Comparison of ENCODE assay signal across 12 mouse cellular contexts in the genomic region with DNA sequence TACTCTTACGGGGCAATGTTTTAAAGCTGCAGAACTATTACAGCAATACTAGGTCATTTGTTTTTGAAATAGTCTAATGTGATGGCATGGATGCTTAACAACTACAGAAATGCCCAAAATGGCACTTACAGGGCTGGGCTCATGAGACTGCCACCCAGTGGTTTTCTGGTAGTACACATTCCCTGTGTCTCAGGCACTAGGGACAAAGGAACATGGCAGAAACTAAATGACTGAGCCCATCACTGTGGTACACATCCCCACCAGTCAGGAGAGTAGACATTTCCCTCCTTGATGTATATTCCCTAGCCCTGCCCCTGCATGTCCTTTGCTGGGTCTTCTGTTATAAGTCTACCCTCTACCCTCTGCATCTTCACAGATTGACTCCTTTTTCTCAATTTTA. TPM values are rescaled to one million over a fixed set of nuclear protein-coding genes. Genes with fewer than 3 reads are reported as not detected.
DNase-seq lines count a peak whose midpoint lies in the region; ATAC-seq and TF ChIP-seq lines count a peak whose summit lies in the region.
"Had no signal": no experiment of that assay in that cellular context is flagged by ENCODE, and none has a peak within 500 bp of the region (broad histone marks: within the 10 kb centered on the region; RNA-seq: fewer than 3 reads in every experiment).

No protein-coding gene starts in this region.

- TF ChIP-seq POLR2A in heart, adult 2 months (IDR thresholded peaks at IDR 0.05; ENCODE audit: insufficient read depth, low read depth, low read length) = no peak

- TF ChIP-seq EP300 in heart, adult 2 months (IDR thresholded peaks at IDR 0.05; ENCODE audit: insufficient read depth, low read depth, low read length) = no peak

- 0 out of 2 replicates have a peak, but pooled peaks have one; percentile 12 for TF ChIP-seq CTCF in heart, adult 2 months (IDR thresholded peaks at IDR 0.05)
- peak; percentile 10; the same call in 1 of the 2 replicates for TF ChIP-seq CTCF in E14TG2a.4 (conservative IDR thresholded peaks at IDR 0.05; ENCODE audit: low read length)

- no peak overlapping the region for H3K4me2 ChIP-seq in kidney, embryonic 15.5 days

- ATAC-seq in common myeloid progenitor, adult 5-6 weeks (replicated peaks; ENCODE audit: low read depth, poor library complexity, severe bottlenecking) = peak; percentile 61
- ATAC-seq in cerebellum, adult (ENCODE audit: insufficient number of reproducible peaks, low FRiP score, low TSS enrichment) = no peak
- ATAC-seq in kidney, embryonic 15.5 days (replicated peaks; ENCODE audit: low FRiP score) = no peak

- H3K4me1 ChIP-seq in heart, adult 2 months (ENCODE audit: control insufficient read depth, insufficient read depth, low read length) = no peaks in the 10 kb centered on the region
- H3K4me1 ChIP-seq in E14TG2a.4 (replicated peaks; ENCODE audit: low read depth, low read length) = peaks cover 45% of the 10 kb centered on the region
- no peaks in the 10 kb centered on the region for H3K4me1 ChIP-seq in kidney, embryonic 15.5 days

- 81% methylated on average over 1 of the region's 1 CpGs for WGBS in heart, adult 2 months
- 94% methylated on average over 1 of the region's 1 CpGs for WGBS in kidney, embryonic 15.5 days

- DNase-seq in heart, adult 2 months = no peak
- no peak for DNase-seq in heart, postnatal 10 days
- DNase-seq in 3T3-L1 (ENCODE audit: low read depth, low spot score) = peak; percentile 14
- no peak for DNase-seq in gastrocnemius, postnatal 4 days (ENCODE audit: low spot score in 2 of 2)
- DNase-seq: cerebellum, postnatal 14 days; heart, postnatal 14 days; kidney, adult 18-20 months; layer of hippocampus, postnatal 36 days had no signal

- intact Hi-C loops in heart, adult 2 months (cut with DNase I) = no loop called here
- intact Hi-C loops in heart, postnatal 10 days (cut with DNase I) = loop anchor here (5.0 kb wide), 1 partner anchor 990 kb away; no protein-coding TSS in a partner anchor

- no peak overlapping the region for H3K27ac ChIP-seq in heart, adult 2 months
- H3K27ac ChIP-seq in kidney, embryonic 15.5 days = no peak overlapping the region

- H3K36me3 ChIP-seq in heart, adult 2 months (ENCODE audit: control insufficient read depth, insufficient read depth, low read length) = no peaks in the 10 kb centered on the region
- H3K36me3 ChIP-seq in E14TG2a.4 (ENCODE audit: insufficient read depth, low read length) = peaks cover 16% of the 10 kb centered on the region; the same call in 1 of the 2 replicates
- H3K36me3 ChIP-seq in kidney, embryonic 15.5 days = no peaks in the 10 kb centered on the region

- H3K9ac ChIP-seq in heart, adult 2 months (ENCODE audit: low read depth, low read length) = no peak overlapping the region
- no peak overlapping the region for H3K9ac ChIP-seq in kidney, embryonic 15.5 days

- no peak overlapping the region for H3K4me3 ChIP-seq in heart, adult 2 months
- no peak overlapping the region for H3K4me3 ChIP-seq in E14TG2a.4 (replicated peaks; ENCODE audit: low read length)
- H3K4me3 ChIP-seq in kidney, embryonic 15.5 days (replicated peaks) = no peak overlapping the region

- H3K79me2 ChIP-seq in heart, adult 2 months (replicated peaks; ENCODE audit: control insufficient read depth, insufficient read depth, low read length) = no peaks in the 10 kb centered on the region

- H3K27me3 ChIP-seq in heart, adult 2 months (ENCODE audit: control insufficient read depth, insufficient read depth, low read length) = no peaks in the 10 kb centered on the region
- H3K27me3 ChIP-seq in E14TG2a.4 (ENCODE audit: insufficient read depth, low read length) = no peaks in the 10 kb centered on the region
- no peaks in the 10 kb centered on the region for H3K27me3 ChIP-seq in kidney, embryonic 15.5 days

- peaks cover 34% of the 10 kb centered on the region for H3K9me3 ChIP-seq in E14TG2a.4 (ENCODE audit: low read length)
- H3K9me3 ChIP-seq in kidney, embryonic 15.5 days (replicated peaks) = no peaks in the 10 kb centered on the region

RNA-seq across cellular contexts. Expression of a gene that starts 16.2 kb away (rescaled TPM):
- not detected for total RNA-seq in heart, adult 2 months (2021)
- polyA plus RNA-seq in heart, adult 2 months (2012; rRNA removed) = 0.61 TPM in 1 of 2 replicates, not detected in the other
- total RNA-seq in heart, postnatal 10 days (2021) = not detected
- total RNA-seq in common myeloid progenitor, adult 5-6 weeks (2017) = 0.46 TPM in 1 of 2 replicates, not detected in the other
- 1.5 and 2.1 TPM in 2 replicates for polyA plus RNA-seq in kidney, embryonic 15.5 days (2015; fragmentation: Nextera tagmentation; extraction: Ambion mirVana)
- not detected for total RNA-seq in gastrocnemius, postnatal 4 days (2021)
